Mouse (Mus musculus) left cerebral cortex, postnatal 10 days (tissue): Measurements from ENCODE around the gene Gm10642. TPM values are rescaled to one million over a fixed set of nuclear protein-coding genes. Genes with fewer than 3 reads are reported as not detected.
A peak's percentile ranks its signal among the peaks of the same experiment; 100 is the strongest.

Experiments used
- DNase-seq, 2 experiments: peaks; one replicate each; pipeline ENCODE4 v3.0.0; 2021 to 2022; ENCODE audit warnings: low spot score in 2 of 2, mixed read lengths in 1 of 2; ENCODE audit errors: extremely low spot score in 1 of 2
- intact Hi-C: fragments of 180-260 bp; cut with DNase I; formaldehyde crosslinking; loops from one replicate; pipeline ENCODE4 v1.15.1; 2025
- total RNA-seq, 2 experiments: library from RNA; stranded (reverse); gene quantifications; 2 replicates each; pipeline ENCODE4 v1.2.3; 2021

The Gm10642 gene
- total RNA-seq: 1 to 10 TPM; 1.7 to 2.0 TPM

DNA sequence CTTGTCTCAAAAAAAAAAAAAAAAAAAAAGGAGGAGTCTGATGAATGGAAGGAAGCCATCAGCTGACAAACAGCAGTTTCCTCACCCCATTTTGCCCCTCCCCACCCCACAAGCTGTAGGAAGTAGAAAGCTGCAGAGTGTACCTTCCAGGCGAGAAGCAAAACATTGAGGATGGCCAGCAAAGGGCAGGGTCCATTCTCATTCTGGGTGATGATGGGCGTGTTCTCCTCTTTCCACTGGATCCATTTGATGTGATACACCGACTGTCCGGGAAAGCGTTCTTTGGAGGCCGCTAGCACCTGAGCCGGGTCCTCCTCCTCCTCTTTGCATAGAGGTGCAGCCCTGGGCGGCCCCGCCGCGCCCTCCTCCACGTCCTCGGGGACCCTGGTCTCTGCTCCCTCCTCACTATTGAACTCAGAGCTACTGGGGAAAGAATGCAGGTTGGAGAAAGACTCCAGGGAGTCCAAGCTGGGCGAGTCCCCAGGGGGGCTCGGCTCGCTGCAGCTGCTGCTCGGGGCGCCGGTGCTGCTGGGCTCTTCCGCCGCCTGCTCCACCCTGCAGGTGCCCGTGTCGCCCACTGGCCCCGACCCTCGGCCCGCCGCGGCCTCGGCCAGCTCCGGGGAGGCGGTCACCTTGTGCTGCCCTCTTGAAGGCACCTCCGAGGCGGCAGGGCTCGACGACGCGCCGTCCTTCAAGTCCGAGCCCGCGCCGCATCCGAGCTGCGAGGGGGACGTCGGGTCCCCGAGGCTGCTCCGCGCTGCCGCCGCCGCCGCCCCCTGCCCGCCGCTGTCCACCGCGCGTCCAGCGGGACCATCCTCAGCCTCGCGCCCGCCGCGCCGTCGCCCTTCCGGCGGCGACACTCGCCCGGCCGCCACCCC lies at the start of gene Gm10642:
Gene Gm10642, plus strand, starts transcription at position 122 of the 878 bp plus-strand sequence.
- intact Hi-C loops: no loop called here
- peak; percentile 49 to 71 for DNase-seq

DNA sequence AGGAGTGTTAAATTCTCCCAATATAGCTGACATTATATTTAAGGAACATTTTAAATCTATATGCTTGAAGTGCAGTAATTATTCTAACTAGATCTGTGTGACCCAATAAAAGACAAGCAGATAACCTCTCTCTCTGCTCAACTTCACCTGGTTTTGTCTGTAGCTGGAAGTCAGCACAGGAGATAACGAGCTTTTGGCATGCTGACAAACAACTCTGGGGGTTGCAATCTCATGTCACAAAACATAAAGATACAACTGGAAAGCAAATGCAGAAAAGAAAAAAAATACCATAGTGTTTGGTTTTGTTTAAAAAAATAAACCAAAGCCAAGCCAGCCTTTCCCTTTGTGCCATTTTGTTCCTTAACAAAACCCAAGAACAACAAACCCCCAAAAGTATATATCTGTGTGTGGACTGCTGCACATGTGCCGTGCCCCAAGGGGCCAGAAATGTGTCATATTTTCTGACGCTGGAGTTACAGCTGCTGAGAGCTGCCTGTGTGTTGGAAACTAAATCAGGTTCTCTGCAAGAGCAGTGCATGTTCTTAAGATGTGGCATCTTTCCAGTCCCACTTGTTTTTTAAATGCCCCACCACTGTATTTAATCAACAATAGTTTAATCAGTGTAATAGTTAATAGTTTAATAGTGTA lies 44.9 kb upstream of the Gm10642 start:
- no peak for DNase-seq
- intact Hi-C loops: no loop called here

DNA sequence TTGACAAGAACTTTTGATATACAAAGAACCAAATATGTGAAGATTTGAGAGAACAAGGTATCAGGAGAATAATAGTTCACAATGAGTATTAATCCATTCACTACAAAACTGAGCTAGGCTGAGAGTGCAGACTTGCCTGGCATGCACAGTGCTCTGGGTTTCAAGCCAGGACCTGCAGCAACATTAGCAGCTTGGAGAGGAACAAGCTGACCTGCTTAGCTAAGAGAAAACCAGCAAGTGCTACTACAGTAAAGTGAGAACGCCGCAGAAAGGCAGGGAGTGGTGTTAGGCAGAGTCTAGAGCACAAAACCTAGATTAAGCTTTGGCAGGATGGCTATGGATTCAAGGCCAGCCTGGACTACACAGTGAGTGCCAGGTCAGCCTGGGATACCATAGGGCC lies 26.3 kb upstream of the Gm10642 start:
- DNase-seq: no peak
- intact Hi-C loops: no loop called here

DNA sequence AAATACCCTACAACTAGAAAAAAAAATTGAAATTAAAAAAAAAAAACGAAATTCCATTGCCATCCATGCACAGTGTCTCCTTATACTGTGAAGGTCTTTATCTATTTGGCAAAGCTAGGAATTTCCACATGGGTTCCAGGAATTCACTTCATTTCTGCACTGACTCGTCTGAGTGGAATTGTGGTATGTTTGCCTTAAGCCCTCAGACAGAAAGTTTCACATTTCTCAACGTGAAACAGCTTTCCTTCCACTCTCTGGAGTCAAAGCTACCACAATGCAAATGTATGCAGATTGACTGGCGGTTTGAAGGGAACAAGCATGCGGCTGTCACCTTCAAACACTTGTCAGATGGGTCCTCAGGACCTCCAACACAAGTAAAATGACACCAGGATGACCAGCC lies 24.4 kb upstream of the Gm10642 start:
- intact Hi-C loops: no loop called here
- no peak for DNase-seq

DNA sequence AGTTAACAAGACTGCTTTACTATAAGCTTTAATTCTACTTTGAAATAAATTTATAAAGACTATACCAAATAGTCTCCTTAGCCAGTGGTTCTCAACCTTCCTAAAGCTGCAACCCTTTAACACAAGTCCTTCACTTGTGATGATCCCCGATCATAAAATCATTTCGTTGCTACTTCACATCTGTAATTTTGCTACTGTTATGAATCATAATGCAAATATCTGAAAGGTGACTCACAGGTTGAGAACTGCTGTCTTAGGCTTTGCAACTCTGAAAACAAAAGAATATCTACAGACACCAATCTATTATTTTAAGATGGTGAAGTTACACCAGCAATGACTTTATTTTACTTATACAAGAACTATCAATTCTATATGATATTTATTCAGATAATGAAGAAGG lies 19.3 kb upstream of the Gm10642 start:
- intact Hi-C loops: no loop called here
- no peak for DNase-seq

DNA sequence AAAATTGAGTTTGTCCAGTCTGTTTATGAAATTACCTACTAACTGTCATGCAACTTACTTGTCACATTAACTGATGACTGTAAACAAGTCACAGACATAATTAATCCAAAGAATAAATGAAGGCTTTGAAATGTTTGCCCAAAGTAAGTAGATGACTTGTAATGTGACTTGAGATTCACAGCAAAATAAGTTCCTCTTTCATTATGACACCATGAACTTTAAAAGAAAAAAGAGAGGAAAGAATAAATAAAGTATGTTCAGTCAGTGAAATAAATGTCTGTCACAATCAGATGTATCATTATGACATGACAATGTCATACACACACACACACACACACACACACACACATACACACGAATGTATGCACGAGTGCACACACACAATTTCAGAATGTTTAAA lies 5.8 kb upstream of the Gm10642 start:
- DNase-seq: no peak
- intact Hi-C loops: no loop called here

DNA sequence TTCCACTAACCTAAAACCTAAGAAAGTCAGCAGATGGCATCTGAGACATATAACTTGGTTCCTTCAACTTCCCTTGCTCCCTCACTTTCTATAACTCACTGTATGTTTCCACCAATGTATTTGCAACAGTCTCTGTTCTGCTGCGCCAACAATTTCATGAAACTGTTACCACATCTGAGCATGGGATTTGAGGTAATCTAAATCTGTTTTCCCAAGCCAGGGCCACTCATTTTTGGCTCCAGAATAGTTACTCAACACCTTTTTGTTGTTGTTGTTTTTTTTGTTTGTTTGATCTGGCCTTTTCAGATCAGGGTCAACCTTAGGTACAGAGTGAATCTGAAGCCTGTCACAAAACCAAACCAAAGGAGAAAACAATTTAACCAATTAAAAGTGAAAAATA lies 5.1 kb upstream of the Gm10642 start:
- no peak for DNase-seq
- intact Hi-C loops: no loop called here

DNA sequence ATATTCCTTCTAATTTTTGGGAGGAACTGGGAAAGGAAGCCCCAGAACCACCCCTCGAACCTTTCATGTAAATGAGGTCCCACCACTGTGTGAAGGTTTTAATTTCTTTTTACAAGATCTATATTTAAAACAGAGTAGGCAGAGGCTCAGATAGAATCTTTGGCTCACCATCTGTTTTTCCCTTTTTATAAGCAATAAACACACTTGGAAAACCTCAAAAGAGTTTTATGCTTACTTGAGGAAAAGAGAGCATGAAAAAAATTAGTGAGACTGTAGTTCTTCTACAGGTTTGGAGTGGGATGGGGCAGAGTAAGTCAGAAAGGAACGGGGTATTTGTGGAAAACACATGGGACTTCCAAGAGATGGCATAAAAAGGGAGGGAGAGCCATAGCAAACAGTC lies 3.8 kb upstream of the Gm10642 start:
- DNase-seq: no peak
- intact Hi-C loops: no loop called here

DNA sequence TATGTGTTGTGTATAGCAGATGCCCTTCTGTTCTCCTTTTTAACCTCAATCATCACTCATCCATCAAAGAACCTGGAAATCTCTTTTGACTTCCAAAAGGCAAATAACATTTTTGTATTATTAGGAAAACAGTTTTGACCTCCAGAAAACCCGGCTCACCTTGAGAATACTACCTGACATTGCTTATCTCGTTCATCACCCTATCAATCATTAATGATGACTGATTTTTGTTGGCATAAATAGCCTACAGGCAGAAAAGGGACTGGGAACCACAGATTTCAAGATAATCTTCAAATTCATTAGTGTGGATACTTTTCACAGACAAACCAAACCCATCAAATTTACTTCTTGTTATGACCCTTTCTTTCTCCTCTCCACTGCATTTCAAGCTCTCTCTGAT lies 2.2 kb upstream of the Gm10642 start:
- no peak for DNase-seq
- intact Hi-C loops: no loop called here

DNA sequence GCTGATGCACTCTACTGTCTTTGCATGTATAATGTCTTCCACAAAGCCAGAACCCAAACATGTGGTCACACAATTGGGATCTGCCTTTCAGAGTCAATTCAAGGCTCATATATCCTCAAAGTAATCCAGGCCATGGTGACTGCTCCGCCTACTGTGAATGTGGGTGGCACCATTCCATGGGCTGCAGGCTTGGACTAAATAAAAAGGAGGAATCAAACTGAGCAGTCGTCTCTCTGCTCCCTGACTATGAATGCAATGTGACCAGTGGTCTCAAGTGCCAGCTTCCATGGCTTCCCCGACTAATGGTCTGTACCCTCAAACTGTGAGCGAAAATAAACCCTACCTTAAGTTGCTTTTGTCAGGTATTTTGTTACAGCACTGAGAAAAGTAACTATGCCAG lies 1.6 kb upstream of the Gm10642 start:
- DNase-seq: no peak
- intact Hi-C loops: no loop called here

DNA sequence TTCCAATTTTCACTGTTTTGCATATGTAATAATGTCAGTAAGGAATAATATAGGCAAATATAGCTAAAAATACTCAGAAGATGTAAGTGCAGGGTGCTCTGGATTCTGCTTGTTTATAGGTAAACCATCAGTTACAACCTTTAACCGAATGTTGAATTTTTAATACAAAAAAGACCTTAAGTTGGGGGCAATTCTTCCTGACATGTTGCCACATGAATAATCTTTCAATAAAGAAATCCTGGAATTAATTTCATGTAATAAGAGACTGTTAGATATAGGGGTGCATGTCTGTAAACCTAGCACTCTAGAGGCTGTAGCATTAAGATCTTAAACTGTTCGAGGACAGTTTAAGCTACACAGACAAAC lies 304 bp upstream of the Gm10642 start:
- intact Hi-C loops: no loop called here
- no peak for DNase-seq

DNA sequence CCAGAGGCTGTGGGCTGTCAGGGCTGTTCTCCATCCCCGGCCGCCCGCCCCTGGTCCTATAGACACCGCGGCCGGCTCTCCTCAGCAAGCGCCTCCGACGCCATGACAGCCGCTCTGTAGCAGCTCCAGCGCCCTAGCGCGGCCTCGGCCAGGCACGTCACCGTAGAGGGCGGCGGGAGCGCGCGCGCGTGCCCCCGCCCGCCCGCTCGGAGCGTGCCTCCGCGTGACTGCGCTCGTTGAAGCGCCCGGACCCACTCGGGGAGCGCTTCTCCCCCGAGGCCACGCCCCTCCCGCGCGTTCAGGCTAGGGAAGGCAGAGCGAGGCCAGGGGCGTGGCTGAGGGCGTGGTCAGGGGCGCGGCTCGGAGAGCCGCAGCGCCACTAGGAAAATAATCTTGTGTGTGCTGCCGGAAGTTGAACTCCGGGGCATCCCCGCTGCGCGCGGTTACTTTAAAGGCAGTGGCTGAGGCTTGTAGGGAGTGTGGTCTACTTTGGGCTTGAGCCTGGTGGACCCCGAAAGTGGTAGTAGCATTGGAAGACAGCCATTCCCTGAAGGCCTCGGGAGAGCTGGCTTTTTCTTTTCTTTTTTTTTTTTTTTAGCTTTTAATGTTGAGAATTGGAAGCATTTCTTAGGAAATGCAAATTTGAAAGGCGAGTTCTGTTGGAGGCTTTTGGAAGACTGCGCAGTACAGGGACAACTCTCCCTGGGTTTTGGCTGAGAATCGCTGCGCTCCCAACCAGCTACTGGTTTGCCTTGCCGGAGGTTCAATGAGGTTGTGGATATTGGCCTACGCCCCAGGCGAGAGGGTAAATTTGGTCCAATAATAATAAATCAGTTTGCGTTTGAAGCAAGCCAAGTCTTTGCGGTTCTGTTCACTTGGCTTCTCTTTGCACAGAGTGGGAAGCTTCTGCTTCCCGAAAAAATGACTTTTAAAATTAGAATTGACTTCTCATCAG lies 1.2 kb downstream of the Gm10642 start, which contains the start of gene Mindy2:
Gene Mindy2, minus strand, starts transcription at position 162 of the 955 bp plus-strand sequence.
- intact Hi-C loops: no loop called here
- DNase-seq: peak; percentile 93 to 100

DNA sequence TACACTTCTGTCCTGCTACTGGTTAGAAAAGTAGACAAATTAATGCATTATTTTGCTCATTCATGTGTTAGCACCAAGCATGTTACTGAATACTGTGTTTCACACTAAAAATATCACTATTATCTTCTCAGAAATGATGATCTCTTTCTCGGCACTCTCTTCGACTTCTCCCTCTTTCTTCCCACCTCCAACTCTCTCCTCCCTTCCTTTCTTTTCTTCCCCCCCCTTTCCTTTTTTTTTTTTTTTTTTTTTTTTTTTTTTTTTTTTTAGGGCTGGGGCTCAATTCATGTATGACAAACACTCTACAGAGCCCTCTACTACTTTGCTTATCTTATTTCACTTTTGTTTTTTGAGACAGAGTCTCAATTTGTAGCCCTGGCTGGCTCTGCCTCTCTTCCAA lies 2.2 kb downstream of the Gm10642 start:
- no peak for DNase-seq
- intact Hi-C loops: no loop called here

DNA sequence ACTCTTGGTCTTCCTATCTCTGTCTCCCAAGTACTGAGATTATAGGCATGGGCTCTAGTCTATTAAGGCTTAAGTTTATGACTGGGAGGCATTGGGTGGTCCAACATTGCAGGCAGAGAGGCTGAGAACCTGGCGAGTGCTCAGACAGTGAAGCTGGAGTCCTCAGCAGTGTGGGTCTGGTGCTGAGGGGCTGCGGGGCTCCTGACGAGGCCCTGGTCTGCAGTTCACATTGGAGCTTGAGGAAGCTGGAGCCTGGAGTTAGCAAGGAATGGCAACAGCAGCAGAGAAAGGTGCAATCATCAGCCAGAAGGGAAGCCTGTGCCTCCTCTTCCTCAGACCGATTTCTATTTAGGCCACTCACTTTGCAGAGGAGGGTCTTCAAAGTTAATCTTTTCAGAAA lies 8.8 kb downstream of the Gm10642 start:
- intact Hi-C loops: no loop called here
- DNase-seq: no peak

DNA sequence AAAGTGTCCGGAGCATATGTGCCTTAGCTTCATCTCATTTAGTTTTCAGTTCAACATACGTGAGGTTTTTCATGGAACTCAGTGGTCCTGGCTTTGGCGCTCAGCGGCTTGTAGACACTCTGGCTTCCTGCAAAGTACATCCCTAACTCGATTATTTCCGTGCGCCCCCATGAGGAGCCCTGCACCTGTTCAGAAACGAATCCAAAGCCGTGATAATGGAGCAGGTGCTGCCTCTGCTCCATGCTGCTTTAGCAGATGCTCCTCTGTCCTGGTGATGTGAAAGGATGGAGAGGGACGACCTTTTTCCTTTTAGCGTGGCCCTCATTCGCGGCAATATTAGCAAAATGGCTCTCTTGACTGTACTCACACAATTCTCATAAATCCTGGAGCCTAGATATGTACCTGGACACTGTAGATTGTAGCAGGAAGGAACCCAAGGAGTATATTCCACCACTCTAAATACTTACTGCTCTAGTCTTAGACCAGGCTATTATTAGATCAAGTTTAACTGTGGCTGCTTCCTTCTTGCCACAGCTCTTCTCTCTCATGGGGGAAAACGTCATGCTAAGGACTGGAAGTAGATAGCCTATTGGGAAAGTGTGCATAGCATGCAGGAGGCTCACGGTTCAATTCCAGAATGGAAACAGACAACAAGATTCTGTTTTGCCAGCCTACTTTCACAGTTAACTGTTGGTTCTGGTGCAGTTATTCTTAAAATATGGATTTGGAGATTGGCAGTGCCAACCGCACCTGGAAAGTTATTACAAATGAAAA lies 9.5 kb downstream of the Gm10642 start:
- no peak for DNase-seq
- intact Hi-C loops: no loop called here

DNA sequence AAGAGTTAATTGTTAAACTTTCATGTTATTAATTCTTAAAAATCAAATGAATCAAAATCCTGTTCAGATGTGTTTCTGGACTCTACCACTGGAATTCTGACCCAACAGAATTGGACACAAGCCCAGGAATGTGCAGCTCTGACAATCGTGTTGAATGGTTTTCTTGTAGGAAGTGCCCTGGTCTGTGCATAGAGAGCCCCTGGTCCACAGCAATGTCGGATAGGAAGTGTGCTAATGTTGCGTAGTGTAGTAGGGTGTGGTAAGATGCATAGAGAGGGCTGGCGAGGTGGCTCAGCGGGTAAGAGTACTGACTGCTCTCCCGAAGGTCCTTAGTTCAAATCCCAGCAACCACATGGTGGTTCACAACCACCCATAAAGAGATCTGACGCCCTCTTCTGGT lies 10.8 kb downstream of the Gm10642 start:
- intact Hi-C loops: no loop called here
- no peak for DNase-seq

DNA sequence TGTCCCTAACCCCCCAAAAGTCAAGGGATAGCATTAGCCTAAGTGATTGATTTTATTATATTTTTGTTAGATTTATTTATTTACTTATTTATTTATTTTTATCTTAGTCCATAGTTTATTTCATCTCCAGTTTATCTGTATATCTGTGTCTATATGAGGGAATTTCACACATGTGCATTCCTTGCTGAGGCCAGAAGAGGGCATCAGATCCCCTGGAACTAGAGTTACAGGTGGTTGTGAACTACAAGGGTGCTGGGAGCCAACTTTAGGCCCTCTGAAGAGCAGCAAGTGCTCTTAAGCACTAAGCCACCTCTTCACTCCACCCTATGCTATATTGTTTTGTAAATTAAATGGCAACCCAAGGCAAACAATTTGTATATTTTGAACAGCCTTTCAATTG lies 12.0 kb downstream of the Gm10642 start:
- intact Hi-C loops: no loop called here
- DNase-seq: no peak

DNA sequence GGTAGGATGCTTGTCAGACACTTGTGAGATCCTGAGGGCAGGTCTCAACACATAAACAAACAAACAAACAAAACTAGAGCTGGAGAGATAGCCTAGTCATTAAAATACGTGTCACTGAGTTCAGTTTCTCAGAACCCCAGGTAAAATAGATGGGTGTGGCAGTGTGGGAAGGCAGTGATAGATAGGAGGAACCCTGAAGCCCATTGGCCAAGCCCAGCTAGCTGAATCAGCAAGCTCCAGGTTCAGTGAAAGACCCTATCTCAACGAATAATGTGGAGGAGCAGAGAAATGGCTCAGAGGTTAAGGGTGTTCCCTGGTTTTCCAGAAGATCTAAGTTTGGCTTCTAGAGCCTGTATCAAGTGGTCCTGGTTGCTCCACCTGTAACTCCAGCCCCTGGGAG lies 13.1 kb downstream of the Gm10642 start:
- intact Hi-C loops: no loop called here
- no peak for DNase-seq

DNA sequence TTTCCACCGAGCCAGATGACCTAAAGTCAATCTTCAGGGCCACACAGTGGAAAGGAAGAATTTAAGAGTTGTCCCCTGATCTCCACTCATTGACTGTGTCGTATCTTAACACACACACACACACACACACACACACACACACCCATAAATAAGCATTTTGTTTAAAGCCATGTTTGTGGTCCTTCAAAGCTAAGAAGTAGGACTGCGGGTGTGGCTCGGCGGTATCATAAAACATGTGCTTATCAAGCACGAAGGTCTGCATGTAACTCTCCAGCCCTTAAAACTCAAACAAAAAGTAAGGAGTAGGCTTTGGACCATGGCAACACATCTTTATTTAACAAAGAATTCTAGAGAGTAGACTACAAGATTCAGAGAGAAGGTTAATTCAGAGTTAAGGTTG lies 14.3 kb downstream of the Gm10642 start:
- no peak for DNase-seq
- intact Hi-C loops: loop anchor here (10.0 kb wide), 1 partner anchor 254 kb away; no protein-coding TSS in a partner anchor
